Mouse (Mus musculus) heart, adult 2 months (tissue): ENCODE measurements at regions not wholly inside any gene's neighbourhood (a gene's known extent, or its start where the extent isn't known, plus 50 kb on each side); places are given as distances from the start of the nearest gene placed in this dataset.

ENCODE experiments used
- CTCF ChIP-seq: fragments of 200-600 bp; IDR thresholded peaks from 2 replicates; pipeline ENCODE4 v1.8.1; 2022; ENCODE audit warnings: antibody characterized with exemption, mild to moderate bottlenecking, moderate library complexity
- POLR2A ChIP-seq: fragments of 200-500 bp; IDR thresholded peaks from 2 replicates; pipeline ENCODE4 v1.6.1; 2011; ENCODE audit warnings: mild to moderate bottlenecking, low read depth, low read length, control low read depth; ENCODE audit not compliant: insufficient read depth

DNA sequence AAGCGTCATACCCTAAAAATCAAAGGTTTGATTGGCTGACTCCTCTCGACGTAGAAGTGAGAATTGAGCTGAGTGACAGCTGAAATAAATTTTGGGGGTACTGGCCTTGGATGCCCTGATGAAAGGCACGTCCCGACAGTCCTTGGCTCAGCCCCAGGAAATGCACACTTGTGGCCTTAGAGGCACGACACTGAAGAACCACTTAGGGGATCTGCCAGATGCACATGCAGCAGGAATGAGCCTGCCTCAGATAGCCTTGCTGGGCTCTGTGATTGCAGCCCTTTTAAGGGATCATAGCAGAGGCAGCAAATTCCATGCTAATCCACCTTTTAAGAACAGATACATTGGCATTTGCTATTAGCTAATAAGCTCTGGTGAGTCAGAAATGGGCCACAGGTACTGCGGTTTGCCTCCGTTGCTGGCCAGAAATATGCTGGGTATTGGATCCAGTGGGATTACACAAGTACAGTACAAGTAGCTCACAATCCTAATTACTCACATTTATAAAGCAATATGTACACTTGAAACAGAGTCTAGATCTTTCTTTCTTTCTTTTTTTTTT is 1463.3 kb downstream of the Slc22a22 start:
- no peak for TF ChIP-seq CTCF
- TF ChIP-seq POLR2A, result no peak
